Mouse (Mus musculus): Measurements from ENCODE around the gene Scn8a.

Gene Scn8a

DNA sequence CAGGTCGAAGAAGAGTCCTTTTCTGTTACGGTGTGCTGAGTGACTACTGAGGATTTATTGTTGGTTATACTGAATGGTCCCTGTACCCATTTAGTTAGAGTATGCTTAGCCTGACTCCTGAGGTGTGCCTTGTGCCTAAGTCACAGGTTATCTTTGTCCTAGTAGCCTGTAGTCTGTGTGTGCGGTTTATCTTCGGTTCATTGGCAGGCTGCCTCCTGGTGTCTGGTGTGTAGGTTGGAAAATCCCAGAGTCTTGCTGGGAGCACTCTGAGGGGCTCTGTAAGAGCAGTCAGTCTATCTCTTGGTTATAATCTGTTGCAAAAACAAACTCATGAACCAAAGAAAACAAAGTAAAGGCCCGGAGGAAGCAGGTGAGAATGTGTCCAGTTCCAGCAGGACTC is 11.7 kb downstream of the Scn8a start:
- no peak for DNase-seq (ENCODE audit: low read depth)

DNA sequence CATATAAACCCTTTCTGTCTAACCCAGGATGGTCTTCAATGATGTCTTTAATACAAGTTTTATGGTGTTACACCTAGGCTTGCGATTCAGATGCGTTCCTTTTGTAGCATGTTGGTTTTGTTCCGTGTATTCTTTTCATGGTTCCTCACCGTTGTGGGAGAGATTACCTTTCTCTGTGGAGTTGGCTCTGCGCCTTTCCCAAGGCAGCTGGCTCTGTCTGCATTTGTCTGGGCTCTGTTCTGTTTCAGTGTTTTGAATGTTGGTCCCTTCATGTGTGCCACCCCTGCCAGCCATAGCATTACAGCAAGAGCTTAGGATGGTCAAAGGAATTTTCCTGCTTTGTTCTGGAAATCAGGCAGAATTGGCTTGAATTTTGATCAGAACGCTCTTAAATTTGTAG is 14.8 kb downstream of the Scn8a start:
- no peak for DNase-seq (ENCODE audit: low read depth)

DNA sequence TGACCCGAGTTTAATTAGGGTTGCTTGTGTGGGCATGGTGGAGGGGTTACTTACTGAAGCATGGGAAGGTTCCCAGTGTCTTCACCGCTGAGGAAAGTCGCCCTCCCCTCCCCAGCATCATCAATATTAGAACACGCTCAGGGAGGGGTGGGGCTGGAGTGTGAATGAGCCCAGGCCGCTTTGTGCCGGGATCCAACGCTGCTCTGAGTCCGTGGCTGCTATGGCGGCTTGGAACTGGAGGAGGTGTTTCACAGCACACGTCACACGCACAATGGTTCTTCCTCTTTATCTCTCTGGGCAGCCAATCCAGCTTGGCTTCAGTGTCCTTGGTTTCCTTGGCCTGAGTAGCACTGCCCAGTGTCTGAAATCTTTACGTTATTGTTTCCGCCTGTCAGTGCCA is 22.3 kb downstream of the Scn8a start:
- no peak for DNase-seq (ENCODE audit: low read depth)

DNA sequence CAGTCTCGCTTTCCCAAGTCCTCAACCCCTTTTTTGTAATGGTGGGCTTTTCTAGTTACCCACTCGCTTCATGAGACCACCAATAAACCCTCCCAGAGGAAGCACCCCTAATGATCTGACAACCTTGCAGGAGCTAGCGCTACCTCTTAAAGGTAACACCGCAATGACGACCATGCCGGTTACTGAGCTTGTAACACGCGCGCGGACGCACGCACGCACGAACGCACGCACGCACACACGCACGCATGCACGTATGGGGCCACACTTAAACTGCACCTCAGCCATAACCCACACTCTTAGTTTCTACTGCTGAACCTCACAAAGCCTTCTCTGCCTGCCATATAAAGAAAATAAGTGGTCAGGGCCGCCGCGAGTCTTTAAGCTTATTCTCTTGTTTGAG is 26.8 kb downstream of the Scn8a start:
- DNase-seq (ENCODE audit: low read depth): no peak

DNA sequence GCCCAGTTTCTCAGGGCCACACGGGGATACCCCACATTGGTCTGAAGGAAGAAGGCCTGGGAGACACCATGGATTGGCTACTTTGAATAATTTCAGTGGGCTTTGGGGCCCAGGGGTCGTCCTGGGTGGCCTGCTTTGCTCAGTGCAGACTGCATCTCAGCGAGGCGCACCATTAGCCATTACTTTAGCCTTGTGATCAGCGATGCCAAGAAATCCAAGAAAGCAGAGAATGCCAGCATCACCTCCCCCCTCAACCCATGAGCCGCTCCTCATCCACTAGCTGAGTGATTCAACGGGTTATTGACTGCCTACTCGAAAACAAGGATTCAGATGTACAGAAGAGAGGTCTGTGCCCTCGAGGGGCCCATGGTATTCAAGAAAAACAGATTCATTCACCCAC is 34.2 kb downstream of the Scn8a start:
- DNase-seq (ENCODE audit: low read depth): no peak

DNA sequence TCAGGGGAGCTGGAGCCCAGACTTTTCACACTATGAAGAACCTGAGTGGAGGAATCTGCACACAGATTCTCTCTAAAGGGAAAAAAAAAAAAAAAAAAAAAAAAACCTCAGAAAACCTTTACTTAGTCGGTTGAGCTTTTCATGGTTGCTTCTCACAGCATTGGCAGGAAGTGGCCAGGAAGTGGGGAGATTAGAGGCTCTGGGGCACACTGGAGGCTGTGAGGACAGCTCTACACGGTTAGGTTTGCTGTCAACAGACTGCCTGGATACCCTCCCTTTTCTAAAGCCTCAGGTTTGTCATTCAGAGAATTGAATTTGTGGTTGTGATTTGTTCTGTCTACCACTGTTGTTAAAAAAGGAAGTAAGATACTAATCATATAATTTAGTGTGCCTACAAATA is 35.3 kb downstream of the Scn8a start:
- no peak for DNase-seq (ENCODE audit: low read depth)

DNA sequence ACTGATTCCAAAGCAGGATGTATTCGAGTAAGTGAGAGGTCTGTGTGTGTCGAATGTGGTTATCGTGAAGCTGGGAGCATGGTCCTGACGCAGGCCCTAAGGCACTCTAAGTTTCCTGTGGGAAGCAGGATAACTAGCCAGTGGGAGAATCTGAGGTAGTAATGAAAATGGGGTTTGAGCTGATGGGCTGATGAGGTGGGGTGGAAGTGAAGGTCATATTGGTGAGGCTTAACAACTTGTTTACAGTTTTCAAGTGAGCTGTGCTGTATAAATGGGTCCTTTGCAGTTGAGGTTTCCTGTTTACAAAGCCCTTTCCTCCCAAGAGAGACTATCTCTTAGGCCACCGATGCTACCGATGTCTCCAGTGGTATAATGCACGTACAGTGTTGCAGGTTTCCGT is 36.1 kb downstream of the Scn8a start:
- no peak for DNase-seq (ENCODE audit: low read depth)

DNA sequence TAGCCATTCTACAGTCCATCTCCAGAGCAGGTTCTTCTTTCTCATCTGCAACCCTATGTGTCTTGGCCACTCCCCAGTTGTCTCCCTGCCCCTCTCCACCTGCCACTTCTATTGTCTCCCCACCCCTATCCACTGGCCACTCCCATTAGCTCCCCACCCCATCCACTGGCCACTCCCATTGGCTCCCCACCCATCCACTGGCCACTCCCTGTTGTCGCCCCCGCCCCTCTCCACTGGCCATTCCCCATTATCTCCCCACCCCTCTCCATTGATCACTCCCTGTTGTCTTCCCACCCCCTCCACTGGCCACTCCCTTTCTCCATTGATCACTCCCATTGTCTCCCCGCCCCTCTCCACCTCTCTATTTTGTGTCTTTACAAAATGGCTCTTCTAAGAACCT is 39.2 kb downstream of the Scn8a start:
- DNase-seq (ENCODE audit: low read depth): no peak

DNA sequence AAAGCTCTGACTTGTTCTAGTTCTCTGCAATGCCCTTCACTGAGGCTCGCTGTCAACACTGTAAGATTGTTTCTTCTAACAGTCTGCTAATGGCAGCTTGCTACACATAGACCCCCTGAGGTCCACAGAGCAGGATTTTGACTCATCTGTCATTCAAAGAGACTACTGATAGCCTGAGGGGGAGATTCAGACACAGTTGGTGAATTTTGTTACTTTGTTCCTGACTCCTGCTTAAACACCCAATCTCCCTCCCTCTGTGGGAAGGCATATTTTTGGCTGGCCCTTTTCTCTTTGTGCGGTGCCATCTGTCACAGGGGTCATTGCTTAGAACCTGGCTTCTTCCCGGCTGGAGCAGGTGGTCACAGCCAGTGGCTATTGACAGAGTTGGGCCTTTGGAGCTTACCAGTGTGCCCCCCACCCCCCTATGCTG is 40.1 kb downstream of the Scn8a start:
- peak; percentile 12 for DNase-seq (ENCODE audit: low read depth)

DNA sequence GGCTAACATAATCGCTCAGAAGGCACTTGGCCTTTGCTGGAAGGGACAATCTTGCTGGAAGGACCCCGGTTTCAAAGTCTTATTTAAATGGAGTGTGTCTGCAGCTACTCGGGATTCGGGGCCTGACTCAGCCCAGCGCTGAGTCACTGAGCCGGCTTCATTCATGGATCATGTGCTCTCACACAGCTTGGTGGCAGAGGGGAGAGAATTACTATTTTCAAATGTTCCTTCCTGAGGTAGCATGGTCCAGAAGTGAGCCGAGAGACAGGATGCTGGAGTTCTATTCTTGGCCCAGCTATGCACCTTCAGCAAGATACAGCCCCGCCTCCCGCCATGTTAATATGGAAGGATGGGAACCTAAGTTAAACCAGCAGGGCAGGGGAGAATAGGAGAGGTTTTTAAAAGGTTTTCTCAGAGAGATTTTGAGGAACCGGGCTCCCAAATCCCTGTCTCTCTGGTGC is 40.8 kb downstream of the Scn8a start:
- peak; percentile 81 for DNase-seq (ENCODE audit: low read depth)

DNA sequence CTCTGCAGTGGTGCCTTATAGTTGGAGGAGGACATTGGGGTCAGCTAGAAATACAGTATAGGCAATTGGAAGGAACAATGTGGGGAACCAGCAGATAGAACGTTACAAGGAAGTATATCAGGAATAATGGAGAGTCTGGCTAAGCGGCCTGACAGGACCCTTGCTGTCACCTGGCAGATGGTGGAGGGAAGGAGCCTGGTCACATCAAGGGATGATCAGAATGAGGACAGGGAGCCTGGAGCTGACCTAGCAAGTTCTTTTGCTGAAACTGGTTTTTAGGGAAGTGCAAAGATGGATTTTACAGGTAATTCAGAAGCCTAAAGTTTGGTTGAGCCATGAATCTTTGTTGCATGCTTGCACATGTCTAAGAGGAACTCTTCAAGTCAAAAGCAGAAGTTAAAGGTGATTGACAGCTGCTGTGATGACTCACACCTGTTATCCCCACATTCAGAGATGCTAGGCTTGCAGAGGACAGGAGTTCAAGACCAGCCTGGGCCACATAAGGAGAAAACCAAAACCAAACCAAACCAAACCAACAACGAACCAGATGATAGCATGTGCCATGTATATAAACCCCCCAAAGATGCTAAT is 43.1 kb downstream of the Scn8a start:
- no peak for DNase-seq (ENCODE audit: low read depth)

DNA sequence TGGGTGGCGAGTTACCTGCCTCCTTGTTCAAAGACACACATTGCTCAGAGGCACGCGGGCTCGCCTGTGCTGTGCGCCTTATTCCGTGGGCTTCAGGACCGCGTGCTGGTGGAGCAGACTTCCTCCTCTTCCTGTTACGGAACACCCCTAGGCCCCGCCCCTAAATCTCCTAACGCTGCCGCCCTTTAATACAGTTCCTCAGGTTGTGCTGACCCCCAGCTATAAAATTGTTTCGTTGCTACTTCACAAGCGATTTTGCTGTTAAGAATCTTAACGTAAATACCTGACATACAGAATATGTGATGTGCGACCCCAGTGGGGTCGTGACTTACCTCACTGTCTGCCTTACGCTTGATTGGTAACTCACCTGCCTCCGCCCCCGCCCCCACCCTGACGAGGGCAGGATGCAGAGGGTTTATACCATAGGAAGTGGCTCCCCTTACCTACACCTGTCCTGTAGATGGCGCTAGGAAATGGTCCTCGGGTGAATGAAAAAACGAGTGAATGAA is 45.1 kb downstream of the Scn8a start:
- DNase-seq (ENCODE audit: low read depth): no peak

DNA sequence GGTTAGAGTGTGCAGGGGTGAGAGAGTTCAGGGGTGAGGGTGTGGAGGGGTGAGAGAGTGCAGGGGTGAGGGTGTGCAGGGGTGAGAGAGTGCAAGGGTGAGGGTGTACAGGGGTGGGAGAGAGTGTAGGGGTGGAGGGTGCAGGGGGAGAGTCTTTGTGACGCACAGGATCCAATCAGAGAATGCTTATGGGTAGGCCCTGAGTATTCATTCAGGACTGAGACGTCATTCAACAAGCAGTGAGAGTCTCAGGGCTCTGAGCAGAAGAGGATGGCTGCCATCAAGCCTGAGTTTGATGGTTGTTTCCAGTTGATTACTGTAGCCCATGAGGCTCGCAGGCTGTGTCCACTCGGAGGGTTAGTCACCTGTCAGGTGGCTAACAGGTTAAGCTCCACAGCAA is 48.4 kb downstream of the Scn8a start:
- no peak for DNase-seq (ENCODE audit: low read depth)

DNA sequence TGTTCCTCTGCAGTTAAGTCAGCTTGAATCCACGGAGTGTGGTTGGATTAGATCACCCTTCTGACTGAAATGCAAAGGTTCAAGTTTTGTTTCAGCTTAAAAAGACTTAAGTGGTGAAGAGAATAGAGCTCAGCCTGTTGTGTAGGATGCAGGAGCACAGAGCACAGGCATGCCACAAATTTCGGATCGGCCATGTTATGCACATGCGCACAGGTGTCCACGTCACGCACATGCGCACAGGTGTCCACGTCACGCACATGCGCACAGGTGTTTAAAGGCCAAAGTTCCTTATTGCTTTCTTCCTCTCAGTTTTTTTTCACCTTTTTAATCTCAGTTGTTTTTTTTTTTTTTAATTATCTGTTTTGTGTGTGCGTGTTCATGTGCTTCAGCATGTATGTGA is 52.6 kb downstream of the Scn8a start:
- no peak for DNase-seq (ENCODE audit: low read depth)

DNA sequence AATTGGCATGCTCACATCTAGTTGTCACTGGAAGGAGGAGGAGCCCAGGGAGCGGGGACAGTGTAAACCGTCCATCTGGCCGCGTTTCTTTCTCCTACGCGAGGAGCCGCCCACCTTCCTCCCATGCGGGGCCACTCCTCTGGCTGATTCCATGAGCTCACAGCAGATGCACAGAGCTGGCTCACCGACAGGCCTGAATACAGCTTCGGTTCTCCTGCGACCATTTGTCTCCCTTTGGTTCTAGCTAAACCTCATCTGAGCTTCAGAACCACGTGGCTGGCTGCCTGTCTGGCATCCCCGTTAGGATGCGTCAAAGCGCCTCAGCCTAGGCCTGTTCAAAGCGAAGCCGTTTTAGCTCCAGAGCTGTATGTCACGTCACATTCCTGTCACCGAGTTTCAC is 53.8 kb downstream of the Scn8a start:
- DNase-seq (ENCODE audit: low read depth): peak; percentile 9

DNA sequence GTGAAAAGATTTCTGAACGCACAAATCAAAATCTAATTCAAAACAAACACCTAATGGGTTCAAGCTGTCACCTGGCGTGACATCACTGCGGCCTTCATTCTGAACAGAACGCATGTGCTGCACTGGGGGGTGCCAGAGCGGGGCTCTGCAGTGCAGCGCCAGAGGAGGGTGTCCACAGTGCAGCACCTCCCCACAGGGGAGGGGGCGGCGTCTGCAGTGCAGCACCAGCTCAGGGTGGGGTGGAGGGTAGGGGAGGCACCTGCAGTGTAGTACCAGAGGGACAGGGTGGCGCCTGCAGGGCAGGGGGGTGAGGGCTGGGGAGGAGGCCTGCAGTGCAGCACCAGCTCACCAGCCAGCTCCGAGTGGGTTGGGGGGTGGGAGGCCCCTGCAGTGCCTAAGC is 55.3 kb downstream of the Scn8a start:
- no peak for DNase-seq (ENCODE audit: low read depth)

DNA sequence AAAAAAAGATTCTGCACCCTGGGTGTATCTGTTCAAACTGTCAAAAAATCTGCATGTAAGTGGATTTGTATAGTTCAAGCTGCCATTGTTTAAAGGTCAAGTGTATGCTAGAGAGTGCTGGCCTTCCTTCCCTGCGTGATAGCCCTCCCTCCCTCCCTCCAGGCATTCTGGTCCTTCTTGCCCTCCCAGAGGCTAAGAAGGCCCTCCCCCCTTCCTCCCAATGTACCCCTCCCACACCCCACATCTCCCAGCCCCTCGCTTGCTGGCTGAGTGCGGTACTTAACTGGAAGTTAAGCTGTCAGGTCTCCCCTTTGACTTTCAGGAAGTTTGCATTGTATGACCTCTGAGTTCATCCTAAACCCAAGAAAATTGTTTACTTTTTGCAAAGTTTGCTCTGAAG is 60.8 kb downstream of the Scn8a start:
- no peak for DNase-seq (ENCODE audit: low read depth)

DNA sequence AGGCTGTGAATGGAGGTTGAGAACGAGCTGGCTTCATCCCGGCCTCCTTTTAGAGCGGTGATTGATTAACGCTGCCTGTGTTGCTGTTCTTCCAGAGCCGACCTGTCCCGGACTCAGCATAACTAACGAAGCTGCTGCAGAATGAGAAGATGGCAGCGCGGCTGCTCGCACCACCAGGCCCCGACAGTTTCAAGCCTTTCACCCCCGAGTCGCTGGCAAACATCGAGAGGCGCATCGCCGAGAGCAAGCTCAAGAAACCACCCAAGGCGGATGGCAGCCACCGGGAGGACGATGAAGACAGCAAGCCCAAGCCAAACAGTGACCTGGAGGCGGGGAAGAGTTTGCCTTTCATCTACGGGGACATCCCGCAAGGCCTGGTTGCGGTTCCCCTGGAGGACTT is 66.5 kb downstream of the Scn8a start:
- no peak for DNase-seq (ENCODE audit: low read depth)

DNA sequence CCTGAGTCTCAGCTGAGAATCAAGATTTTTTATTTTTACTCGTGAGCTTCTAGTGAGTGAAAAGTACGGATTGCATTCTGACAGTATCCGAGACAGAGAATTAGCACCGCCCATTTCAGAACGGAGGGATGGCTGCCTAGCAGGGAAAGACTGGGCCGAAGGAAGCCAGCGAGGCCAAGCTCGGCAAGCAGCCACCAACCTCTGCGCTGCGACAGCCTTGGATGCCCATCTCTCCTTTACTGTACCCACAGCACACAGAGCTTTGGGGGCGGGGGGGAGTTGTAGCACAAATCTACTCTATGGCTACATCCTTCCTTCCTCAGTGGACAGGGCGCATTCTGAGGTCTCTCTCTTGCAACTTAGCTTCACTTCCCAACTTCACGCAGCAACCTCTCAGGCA is 78.7 kb downstream of the Scn8a start:
- no peak for DNase-seq (ENCODE audit: low read depth)

DNA sequence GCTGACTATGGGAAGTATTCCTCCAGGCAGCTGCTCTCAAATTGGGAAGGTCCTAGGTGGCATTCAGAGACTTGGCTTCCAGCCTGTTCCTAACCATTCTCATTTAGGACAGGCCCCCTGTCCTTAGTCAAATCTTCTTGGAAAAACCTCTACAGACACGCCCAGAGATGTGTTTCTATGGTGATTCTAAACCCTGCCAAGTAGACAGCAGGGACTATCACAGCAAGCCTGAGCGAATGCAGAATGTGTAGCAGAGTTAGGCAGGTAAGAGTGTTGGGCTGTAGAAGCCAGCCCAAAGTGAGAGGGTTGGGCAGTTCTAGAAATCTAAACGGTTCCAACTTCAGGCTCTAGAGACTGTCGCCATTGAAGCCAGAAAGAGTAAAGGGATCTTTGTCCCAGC is 79.5 kb downstream of the Scn8a start:
- no peak for DNase-seq (ENCODE audit: low read depth)

DNA sequence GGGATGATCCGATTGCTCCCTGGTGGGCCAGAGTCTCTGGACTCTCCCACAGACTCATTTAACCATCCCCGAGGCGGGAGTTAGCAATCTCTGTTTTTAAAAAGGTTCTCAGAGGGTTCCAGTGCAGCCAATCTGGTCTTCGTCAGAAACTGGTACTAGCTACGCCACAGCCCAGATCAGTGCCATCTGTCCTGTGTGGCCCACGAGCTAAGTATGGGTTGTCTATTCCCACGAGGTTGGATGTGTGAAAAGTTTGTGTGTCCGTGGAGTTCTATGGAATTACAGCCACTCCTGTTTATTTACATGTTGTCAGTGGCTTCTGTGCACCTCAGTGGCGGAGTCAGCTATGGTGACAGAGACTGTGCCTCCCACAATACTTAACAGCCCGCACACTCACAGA is 81.8 kb downstream of the Scn8a start:
- no peak for DNase-seq (ENCODE audit: low read depth)

DNA sequence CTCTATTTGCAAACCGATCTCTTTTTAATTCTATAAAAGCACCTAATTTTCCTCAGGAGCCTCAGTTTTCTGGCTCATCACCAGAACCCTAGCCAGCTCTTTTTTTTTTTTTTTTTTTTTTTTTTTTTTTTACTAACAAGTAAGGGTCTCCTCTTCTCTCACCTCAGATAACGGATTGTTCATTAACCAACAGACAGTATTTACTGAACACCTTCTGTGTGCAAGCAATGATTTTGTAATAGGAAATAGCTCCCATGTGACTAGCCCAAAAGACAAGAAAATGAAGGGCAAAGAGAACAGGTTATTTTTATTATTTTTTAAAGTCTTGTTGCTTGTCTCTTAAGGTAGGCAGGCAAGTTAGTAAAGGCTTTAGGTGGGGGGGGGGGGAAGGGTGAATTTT is 82.6 kb downstream of the Scn8a start:
- DNase-seq (ENCODE audit: low read depth): no peak

DNA sequence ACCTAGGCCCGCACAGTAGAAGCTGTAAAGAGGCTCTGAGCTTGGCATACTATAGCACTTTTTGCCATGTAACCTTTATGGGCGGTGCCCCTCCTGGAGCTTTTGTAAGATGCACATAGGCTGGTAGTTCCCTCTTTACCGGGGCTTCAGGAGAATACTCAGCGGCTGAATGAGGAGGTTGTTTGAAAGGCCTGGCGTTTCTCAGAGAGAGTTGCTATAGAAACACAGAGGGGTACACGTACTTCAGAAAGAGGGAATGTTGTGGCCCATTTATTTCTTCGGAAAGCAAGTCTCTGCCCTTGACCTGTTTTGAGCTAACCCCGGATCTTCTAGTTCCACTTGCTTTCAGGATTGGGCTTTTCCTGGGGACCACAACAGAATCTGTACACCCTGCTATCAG is 83.2 kb downstream of the Scn8a start:
- DNase-seq (ENCODE audit: low read depth): no peak

DNA sequence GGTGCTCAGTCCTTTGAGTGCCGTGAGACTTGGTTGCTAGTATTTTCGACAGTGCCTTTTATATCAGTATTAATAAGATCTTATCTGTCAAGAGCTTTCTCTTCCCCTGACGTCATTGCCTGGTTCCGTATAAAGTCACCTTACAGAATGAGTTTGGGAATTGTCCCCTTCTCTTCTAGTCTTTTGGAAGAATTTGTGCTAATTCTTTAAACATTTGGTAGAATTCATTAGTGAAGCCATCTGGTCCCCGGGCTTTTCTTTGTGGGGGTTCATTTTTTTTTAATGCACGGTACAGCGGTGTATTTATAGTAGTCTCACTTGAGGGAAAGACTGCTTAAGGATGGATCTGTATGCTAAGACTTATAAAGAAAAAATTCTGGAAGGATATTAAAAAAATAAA is 84.3 kb downstream of the Scn8a start:
- DNase-seq (ENCODE audit: low read depth): no peak

DNA sequence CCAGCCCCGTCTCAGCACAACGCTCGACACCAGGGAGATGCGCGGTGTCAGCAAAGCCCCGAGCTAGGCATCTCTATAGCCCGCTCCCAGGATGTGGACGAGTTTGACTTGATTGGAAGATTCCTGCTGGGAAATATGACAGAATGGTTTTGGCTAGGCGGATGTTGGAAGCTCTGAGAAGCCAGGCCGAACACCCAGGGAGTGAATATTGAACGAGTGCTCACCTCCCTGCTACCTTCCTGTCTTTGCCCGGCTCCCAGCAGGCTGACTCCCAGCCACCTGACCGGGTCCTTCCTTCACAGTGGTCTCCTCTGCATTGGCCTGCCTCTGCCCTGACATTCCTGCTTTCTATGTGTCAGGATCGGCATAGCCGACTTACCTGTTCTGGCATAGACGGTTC is 85.1 kb downstream of the Scn8a start:
- no peak for DNase-seq (ENCODE audit: low read depth)
